Mouse (Mus musculus) erythroblast, embryonic 14.5 days (primary cell): Measurements from ENCODE around the gene Gm8332. TPM values are rescaled to one million over a fixed set of nuclear protein-coding genes. Genes with fewer than 3 reads are reported as not detected.
"Not testable (repeated sequence)": the region's sequence is repeated elsewhere in the genome, so short reads cannot be mapped to it uniquely, and the experiment has no call there.

Experiments
- H3K27me3 ChIP-seq: 2 replicates; pipeline ENCODE4 v1.6.1; 2012; ENCODE audit warnings: inconsistent platforms; ENCODE audit not compliant: control insufficient read depth
- H3K36me3 ChIP-seq: 2 replicates; pipeline ENCODE4 v1.6.1; 2012; ENCODE audit warnings: mild to moderate bottlenecking, inconsistent platforms; ENCODE audit not compliant: control insufficient read depth
- H3K4me1 ChIP-seq: 2 replicates; pipeline ENCODE4 v1.6.1; 2012; ENCODE audit warnings: inconsistent platforms; ENCODE audit not compliant: control insufficient read depth
- H3K4me3 ChIP-seq: replicated peaks from 2 replicates; pipeline ENCODE3; 2012; ENCODE audit warnings: moderate library complexity, mild to moderate bottlenecking, inconsistent platforms
- H3K9me3 ChIP-seq: 2 replicates; pipeline ENCODE4 v1.6.1; 2012; ENCODE audit warnings: low read length, inconsistent platforms, mixed read lengths; ENCODE audit not compliant: control insufficient read depth
- GATA1 ChIP-seq: IDR thresholded peaks from 2 replicates; pipeline ENCODE4 v1.6.1; 2012; ENCODE audit warnings: low read length, inconsistent platforms, mixed read lengths
- TAL1 ChIP-seq: IDR thresholded peaks from 3 replicates; pipeline ENCODE4 v1.6.1; 2012; ENCODE audit warnings: low read length, inconsistent platforms, mixed read lengths
- polyA plus RNA-seq: library from polyadenylated mRNA; stranded (reverse); fragments of >175 nt; gene quantifications from 2 replicates; pipeline ENCODE4 v1.2.3, GENCODE M21; 2012

Gene Gm8332
- polyA plus RNA-seq, 1 experiment: not detected

DNA sequence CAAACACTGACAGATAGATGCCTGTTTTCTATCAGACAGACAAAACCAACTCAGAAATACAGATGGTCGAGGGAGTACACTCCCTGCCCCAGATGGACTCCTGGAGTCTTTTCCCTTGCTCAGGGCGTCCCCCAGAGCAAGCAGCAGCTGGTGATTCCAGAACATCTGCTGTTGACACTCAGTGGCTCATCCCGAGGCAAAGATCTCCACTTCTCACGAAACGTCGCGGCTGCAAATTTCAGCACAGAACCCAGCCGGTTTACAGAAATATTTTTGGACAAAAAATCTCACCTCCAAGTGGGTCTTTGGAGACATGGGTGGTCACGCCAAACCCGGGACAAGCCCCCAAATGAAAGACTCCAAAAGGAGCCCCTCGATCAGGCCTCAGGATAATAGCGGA, 35.3 kb downstream of the Gm8332 start:
- no peaks in the 10 kb centered on the region for H3K36me3 ChIP-seq
- no peaks in the 10 kb centered on the region for H3K27me3 ChIP-seq
- H3K4me1 ChIP-seq: no peaks in the 10 kb centered on the region
- no peak overlapping the region for H3K4me3 ChIP-seq
- peaks cover 34% of the 10 kb centered on the region for H3K9me3 ChIP-seq
- no peak for TF ChIP-seq TAL1
- no peak for TF ChIP-seq GATA1

DNA sequence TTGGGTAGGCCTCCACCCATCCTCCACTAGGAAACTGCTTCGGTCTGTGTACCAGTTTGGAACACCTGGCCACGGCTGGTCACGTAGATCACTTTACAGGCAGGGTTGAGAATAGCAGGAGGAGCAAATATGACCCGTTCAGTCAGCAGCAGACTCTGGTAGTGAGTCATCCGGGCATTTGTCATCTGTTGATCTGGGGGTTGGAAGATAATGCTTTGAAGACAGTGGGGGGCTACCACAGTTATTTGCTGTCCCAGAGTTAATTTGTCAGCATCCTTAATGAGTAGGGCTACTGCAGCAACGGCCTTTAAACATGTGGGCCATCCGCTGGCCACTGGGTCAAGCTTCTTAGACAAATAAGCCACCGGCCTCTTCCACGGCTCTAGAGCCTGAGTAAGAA, 38.4 kb downstream of the Gm8332 start:
- H3K27me3 ChIP-seq: not testable (repeated sequence)

DNA sequence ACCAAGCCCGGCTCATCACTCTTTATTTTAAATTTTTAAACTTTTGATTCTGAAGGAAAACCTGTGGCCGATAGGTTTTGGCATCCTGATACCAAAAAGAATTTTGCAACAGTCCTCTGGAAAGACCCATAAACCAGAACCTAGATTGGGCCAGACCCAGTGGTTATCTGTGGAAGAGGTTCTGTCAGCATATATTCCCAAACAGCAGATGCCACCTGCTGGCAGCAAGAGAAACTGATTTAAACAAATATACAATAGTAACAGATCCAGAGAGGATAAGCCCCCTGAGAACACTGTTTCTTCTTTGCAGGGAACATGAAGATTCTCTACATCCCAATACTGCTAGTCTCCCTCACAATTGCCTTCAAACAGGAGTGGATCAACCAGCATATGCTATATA, 47.0 kb downstream of the Gm8332 start:
- H3K27me3 ChIP-seq: no peaks in the 10 kb centered on the region
- no peak for TF ChIP-seq TAL1
- TF ChIP-seq GATA1: no peak
- no peaks in the 10 kb centered on the region for H3K4me1 ChIP-seq
- H3K9me3 ChIP-seq: peaks cover 2% of the 10 kb centered on the region; the same call in 1 of the 2 replicates
- H3K4me3 ChIP-seq: no peak overlapping the region
- H3K36me3 ChIP-seq: no peaks in the 10 kb centered on the region

More for the DNA sequence above, 38.4 kb downstream of the Gm8332 start:
- H3K36me3 ChIP-seq, H3K4me1 ChIP-seq, H3K4me3 ChIP-seq: not testable (repeated sequence)
- H3K9me3 ChIP-seq: peaks cover 32% of the 10 kb centered on the region

Other genes starting within 250 kb of the Gm8332 start
- gene Gm2075, start 238.3 kb downstream of the Gm8332 start, polyA plus RNA-seq: not detected in 2 replicates
- not detected in 2 replicates for gene Gm6803, start 231.3 kb downstream of the Gm8332 start, polyA plus RNA-seq
- gene Gm2056, start 223.1 kb downstream of the Gm8332 start, polyA plus RNA-seq: not detected in 2 replicates
- gene Gm16368, start 166.4 kb downstream of the Gm8332 start, polyA plus RNA-seq: not detected in 2 replicates
- gene Gm10436, start 68.0 kb downstream of the Gm8332 start, polyA plus RNA-seq: not detected in 2 replicates
- not detected in 2 replicates for gene Gm5662, start 24.4 kb upstream of the Gm8332 start, polyA plus RNA-seq
- gene Gm5039, start 73.9 kb upstream of the Gm8332 start, polyA plus RNA-seq: not detected in 2 replicates
- 0.12 TPM in 1 of 2 replicates, not detected in the other for gene Adck1, start 110.5 kb upstream of the Gm8332 start, polyA plus RNA-seq